Mouse (Mus musculus) neural tube, embryonic 14.5 days (tissue): ENCODE data around the gene Praf2. TPM values are rescaled to one million over a fixed set of nuclear protein-coding genes. Genes with fewer than 3 reads are reported as not detected.

Experiments
- ATAC-seq: fragments of 200-750 bp; cut with Nextera tagmentation; 2 replicates; pipeline ENCODE4 v1.8.0; 2017; ENCODE audit warnings: low read depth, mild to moderate bottlenecking, moderate TSS enrichment, moderate library complexity
- H3K27ac ChIP-seq: fragments of 300-500 bp; sonication (generic); 2 replicates; pipeline ENCODE4 v1.5.1; 2014; ENCODE audit warnings: low read depth, mild to moderate bottlenecking, control low read depth, low read length, moderate library complexity, mixed read lengths
- H3K27me3 ChIP-seq: fragments of 300-500 bp; sonication (generic); 2 replicates; pipeline ENCODE4 v1.6.1; 2014; ENCODE audit warnings: low read length; ENCODE audit not compliant: control insufficient read depth, insufficient read depth
- H3K36me3 ChIP-seq: fragments of 300-500 bp; sonication (generic); 2 replicates; pipeline ENCODE4 v1.6.1; 2014; ENCODE audit warnings: low read length, mixed read lengths; ENCODE audit not compliant: control insufficient read depth, insufficient read depth
- H3K4me1 ChIP-seq: fragments of 300-500 bp; sonication (generic); 2 replicates; pipeline ENCODE4 v1.6.1; 2014; ENCODE audit warnings: low read length; ENCODE audit not compliant: control insufficient read depth, insufficient read depth
- H3K4me2 ChIP-seq: fragments of 300-500 bp; sonication (generic); 2 replicates; pipeline ENCODE4 v1.6.1; 2014; ENCODE audit warnings: mild to moderate bottlenecking, low read depth, low read length, control low read depth
- H3K4me3 ChIP-seq: fragments of 300-500 bp; sonication (generic); 2 replicates; pipeline ENCODE4 v1.5.1; 2014; ENCODE audit warnings: low read depth, low read length, control low read depth, mixed read lengths
- H3K9ac ChIP-seq: fragments of 300-500 bp; sonication (generic); replicated peaks from 2 replicates; pipeline ENCODE4 v1.6.1; 2014; ENCODE audit warnings: low read depth, mild to moderate bottlenecking, control low read depth, low read length, mixed read lengths
- H3K9me3 ChIP-seq: fragments of 300-500 bp; sonication (generic); 2 replicates; pipeline ENCODE4 v1.6.1; 2016; ENCODE audit warnings: low read length; ENCODE audit not compliant: control insufficient read depth
- WGBS: fragments of 180-500 bp; shearing (Covaris S2); extraction: QIAGEN DNeasy Blood & Tissue Kit; methylation state at CpG from one replicate; pipeline ENCODE4 v1.1.7; 2014; 5-methylcytosine and 5-hydroxymethylcytosine counted together
- polyA plus RNA-seq: library from polyadenylated mRNA; unstranded; fragments of >200 nt; fragmentation: Nextera tagmentation; extraction: Ambion mirVana; gene quantifications from 2 replicates; pipeline ENCODE4 v1.2.1, GENCODE M21; 2014

The Praf2 gene
- 137 and 147 TPM in 2 replicates for polyA plus RNA-seq

DNA sequence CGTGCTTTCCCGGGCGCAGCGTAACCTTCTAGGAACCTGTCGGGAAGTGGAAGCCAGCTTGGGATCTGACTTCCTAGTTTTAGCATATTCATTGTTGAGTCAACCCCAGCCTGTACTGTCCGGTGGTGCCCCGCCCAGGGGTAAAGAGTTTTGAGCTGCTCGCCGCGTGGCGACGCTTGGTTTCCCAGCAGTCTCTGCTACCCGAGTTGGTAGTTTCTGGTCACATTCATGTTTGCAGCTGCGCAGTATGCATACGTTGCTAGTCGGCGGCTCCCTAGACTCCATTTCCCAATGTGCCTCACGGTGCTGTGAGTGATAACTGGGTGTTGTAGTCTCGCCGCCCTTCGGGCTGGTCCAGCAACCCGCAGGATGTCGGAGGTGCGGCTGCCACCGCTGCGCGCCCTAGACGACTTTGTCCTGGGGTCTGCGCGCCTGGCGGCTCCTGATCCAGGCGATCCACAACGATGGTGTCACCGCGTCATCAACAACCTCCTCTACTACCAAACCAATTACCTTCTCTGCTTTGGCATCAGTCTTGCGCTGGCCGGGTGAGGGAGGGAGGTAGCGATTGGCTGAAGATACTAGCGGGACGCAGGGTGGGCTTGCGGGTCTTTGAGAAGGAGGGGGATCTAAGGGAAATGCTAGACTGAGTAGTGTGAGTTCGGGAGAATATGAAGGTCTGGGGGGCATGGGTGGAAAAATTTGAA, at the start of gene Praf2:
Gene Praf2 (plus strand): TSS at position 225 of the 707 bp plus-strand sequence.
- Histone ChIP-seq H3K4me1 (no peaks in the 10 kb centered on the region), H3K27ac (peak within 1 kb of the TSS; percentile 73), H3K4me2 (peak within 1 kb of the TSS; percentile 53), H3K27me3 (no peaks in the 10 kb centered on the region), H3K9ac (peak within 1 kb of the TSS; percentile 50), H3K9me3 (no peaks in the 10 kb centered on the region), H3K36me3 (no peaks in the 10 kb centered on the region), H3K4me3 (peak within 1 kb of the TSS; percentile 39)
- WGBS, result 15% methylated on average over 42 of the region's 42 CpGs
- ATAC-seq, result peak; percentile 94

DNA sequence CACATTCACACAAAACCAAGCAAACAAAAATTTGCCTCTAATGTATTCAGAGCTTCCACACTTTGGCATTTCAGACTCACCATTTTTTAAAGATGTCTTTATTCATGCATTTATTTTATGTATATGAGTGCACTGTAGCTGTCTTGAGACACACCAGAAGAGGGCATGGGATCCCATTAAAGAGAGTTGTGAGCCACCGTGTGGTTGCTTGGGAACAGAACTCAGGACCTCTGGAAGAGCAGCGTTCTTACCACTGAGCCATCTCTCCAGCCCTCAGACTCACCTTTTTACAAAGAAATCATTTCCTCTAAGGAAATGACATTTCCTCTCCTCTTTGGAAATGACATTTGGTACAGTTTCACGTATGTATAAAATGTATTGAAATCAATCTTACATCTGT, 49.3 kb upstream of the Praf2 start:
- no peak overlapping the region for H3K9ac ChIP-seq
- 47% methylated on average over 3 of the region's 3 CpGs for WGBS
- no peaks in the 10 kb centered on the region for H3K36me3 ChIP-seq
- H3K27ac ChIP-seq, result no peak overlapping the region
- no peaks in the 10 kb centered on the region for H3K9me3 ChIP-seq
- H3K4me2 ChIP-seq, result no peak overlapping the region
- no peaks in the 10 kb centered on the region for H3K27me3 ChIP-seq
- no peak overlapping the region for H3K4me3 ChIP-seq
- ATAC-seq, result no peak
- no peaks in the 10 kb centered on the region for H3K4me1 ChIP-seq

DNA sequence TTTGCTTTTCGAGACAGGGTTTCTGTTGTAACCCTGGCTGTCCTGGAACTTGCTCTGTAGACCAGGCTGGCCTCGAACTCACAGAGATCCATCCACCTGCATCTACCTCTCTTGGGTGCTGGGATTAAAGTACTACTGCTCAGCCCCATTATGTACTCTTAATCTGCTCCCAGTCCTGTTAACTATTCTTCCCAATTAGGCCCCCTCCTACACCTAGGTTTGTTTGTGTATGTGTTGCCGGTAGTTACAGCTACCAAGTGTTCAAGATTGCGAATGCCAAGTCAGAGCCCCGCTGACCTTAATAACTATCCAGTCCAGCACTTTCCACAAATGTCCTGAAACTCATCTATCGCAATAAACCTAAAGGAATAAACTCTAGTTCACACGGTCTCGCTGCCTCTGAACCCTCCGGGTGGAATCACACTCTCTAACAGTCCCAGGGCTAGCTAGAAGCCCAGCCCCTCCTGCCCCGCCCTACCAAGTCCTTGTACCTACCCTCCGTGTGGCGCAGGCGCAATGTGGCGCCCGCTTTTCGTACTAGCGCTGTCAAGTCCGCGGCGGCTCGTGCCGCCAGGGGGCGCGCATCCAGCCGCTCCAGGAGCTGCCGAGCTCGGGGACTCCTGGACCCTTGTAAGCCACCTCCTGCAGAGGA, 48.7 kb upstream of the Praf2 start:
- no peaks in the 10 kb centered on the region for H3K36me3 ChIP-seq
- peak overlapping the region; percentile 32 for H3K4me2 ChIP-seq
- H3K9ac ChIP-seq, result no peak overlapping the region
- peak overlapping the region; percentile 7; the same call in 1 of the 2 replicates for H3K4me3 ChIP-seq
- no peaks in the 10 kb centered on the region for H3K27me3 ChIP-seq
- H3K27ac ChIP-seq, result no peak overlapping the region
- no peaks in the 10 kb centered on the region for H3K9me3 ChIP-seq
- WGBS, result 17% methylated on average over 27 of the region's 27 CpGs
- no peaks in the 10 kb centered on the region for H3K4me1 ChIP-seq
- peak; percentile 94 for ATAC-seq

DNA sequence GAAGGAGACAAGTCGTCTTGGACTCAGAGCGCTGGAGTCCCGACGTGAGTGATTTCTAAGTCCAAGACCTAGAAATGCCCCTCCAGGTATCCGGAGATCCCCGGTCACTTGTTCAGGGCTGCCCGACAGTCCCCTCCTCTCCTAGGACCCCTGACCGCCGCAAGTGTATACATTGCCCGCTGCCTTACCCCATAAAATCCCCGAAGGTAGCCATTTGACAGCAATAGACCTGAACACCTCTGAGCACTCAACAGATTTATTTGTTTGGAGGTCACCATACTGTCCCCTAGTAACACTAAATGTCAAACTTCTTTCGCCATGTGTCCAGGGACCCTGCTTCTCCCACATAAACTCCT, 48.2 kb upstream of the Praf2 start:
- Histone ChIP-seq H3K4me2 (peak overlapping the region; percentile 32), H3K9ac (no peak overlapping the region), H3K27ac (no peak overlapping the region), H3K4me3 (no peak overlapping the region), H3K9me3 (no peaks in the 10 kb centered on the region), H3K36me3 (no peaks in the 10 kb centered on the region), H3K4me1 (no peaks in the 10 kb centered on the region), H3K27me3 (no peaks in the 10 kb centered on the region)
- 17% methylated on average over 12 of the region's 12 CpGs for WGBS
- ATAC-seq, result peak; percentile 35; the same call in 1 of the 2 replicates

DNA sequence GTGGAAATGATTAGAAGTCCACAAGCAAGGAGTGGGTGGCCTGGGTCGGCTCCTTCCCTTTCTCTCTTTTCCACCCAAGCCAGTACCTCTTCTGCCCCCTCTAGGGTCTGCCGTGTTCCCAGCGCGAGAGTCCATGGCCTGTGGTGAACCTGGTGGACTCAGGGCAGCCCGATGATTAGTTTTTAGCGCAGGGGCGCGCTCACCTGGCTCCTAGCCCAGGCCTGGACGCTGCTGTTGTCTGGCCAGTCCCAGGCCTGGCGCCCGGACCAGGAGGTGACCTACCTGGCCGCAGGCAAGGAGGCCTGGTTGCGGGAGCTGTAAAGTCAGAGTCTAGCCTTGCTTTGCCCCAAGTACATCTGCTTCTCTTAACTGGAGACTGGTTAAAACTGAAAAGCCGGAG, 47.4 kb upstream of the Praf2 start, which contains the start of gene Magix:
Gene Magix (minus strand): TSS at position 388 of the 400 bp plus-strand sequence.
- 76% methylated on average over 13 of the region's 14 CpGs for WGBS
- Histone ChIP-seq H3K36me3 (no peaks in the 10 kb centered on the region), H3K4me3 (no peak within 1 kb of the TSS), H3K27me3 (no peaks in the 10 kb centered on the region), H3K4me2 (peak within 1 kb of the TSS; percentile 32), H3K9me3 (no peaks in the 10 kb centered on the region), H3K9ac (no peak within 1 kb of the TSS), H3K4me1 (no peaks in the 10 kb centered on the region), H3K27ac (no peak within 1 kb of the TSS)
- no peak for ATAC-seq

DNA sequence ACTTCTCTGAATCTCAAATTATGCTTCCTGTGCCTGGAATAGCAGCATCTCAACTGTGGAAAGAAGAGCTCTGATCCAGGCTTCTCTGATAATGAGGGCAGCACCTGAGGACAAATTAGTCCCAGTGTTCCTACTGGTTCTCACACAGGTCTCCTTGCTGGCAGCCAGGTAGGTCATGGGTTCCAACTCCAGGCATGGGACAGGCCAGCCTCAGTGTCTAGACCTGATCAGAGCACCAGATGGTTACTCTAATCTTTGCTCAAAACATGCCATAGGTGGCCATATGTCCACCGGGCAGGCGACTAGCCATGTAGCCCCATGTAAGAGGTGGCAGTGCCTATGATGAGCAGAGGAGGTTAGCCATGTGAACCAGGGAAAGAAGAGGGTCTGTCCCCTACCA, 39.9 kb upstream of the Praf2 start:
- Histone ChIP-seq H3K36me3 (no peaks in the 10 kb centered on the region), H3K9me3 (no peaks in the 10 kb centered on the region), H3K27me3 (no peaks in the 10 kb centered on the region), H3K4me1 (no peaks in the 10 kb centered on the region), H3K4me2 (no peak overlapping the region), H3K4me3 (no peak overlapping the region), H3K9ac (no peak overlapping the region), H3K27ac (no peak overlapping the region)
- no peak for ATAC-seq
- 100% methylated on average over 2 of the region's 2 CpGs for WGBS

DNA sequence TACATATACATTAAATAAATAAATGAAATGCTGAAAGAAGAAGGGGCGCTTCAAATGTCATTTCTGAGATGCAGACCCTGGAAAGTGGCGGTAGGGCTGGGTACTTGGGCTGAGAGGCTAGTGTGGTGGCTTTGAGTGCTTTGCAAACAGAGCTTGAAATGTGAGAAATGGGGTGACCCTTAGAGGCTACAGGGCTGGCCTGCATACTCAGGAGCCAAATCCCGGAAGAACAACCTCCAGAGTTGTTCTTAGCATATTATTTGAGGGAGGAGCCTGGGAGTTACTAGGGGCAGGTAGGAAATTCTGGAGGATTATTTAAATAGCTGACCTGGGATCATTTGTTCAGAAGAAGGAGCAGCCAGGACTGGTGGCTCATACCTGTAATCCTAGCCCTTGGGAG, 37.8 kb upstream of the Praf2 start:
- Histone ChIP-seq H3K27me3 (no peaks in the 10 kb centered on the region), H3K4me3 (no peak overlapping the region), H3K27ac (no peak overlapping the region), H3K36me3 (no peaks in the 10 kb centered on the region), H3K4me2 (no peak overlapping the region), H3K9ac (no peak overlapping the region), H3K4me1 (no peaks in the 10 kb centered on the region), H3K9me3 (no peaks in the 10 kb centered on the region)
- 66% methylated on average over 3 of the region's 3 CpGs for WGBS
- ATAC-seq, result no peak

DNA sequence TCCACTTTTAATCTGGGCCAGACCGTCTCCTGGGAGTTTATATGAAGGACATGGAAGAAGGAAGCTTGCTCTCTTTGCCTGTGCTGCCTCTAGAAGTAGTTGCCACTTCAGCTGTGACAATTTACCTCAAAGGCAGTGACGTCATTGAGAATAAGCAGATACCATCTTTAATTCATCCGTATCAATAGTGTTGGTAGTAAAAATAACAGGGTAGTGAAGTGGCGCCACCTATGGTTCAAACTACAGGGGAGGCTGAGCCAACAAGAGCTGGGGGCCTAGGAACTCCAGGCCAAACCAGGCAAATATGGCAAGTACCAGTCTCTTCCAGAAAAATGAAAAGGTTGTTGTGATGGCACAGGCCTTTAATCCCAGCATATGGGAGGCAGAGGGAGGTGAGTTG, 35.4 kb upstream of the Praf2 start:
- no peak for ATAC-seq
- Histone ChIP-seq H3K9me3 (no peaks in the 10 kb centered on the region), H3K4me1 (0 out of 2 replicates have a peak, but pooled peaks cover 2% of the 10 kb centered on the region), H3K4me2 (no peak overlapping the region), H3K27me3 (no peaks in the 10 kb centered on the region), H3K4me3 (no peak overlapping the region), H3K27ac (no peak overlapping the region), H3K9ac (no peak overlapping the region), H3K36me3 (no peaks in the 10 kb centered on the region)
- WGBS, result 33% methylated on average over 4 of the region's 4 CpGs

DNA sequence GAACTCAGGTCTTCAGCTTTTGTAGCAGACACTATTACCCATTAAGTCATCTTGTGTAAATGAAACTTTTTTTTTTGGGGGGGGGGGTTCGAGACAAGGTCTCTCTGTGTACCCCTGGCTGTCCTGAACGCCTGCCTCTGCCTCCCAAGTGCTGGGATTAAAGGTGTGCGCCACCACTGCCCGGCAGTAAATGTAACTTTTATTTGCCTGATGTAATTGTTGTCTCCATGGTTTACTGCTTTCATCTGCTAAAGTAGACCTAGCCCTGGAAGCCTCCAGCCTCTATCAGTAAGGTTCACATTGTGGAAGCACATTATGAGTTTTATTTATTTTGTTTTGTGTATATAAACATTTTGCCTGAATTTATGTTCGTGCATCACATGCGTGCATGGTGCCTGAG, 31.7 kb upstream of the Praf2 start:
- Histone ChIP-seq H3K4me1 (0 out of 2 replicates have a peak, but pooled peaks cover 2% of the 10 kb centered on the region), H3K4me2 (peak overlapping the region; percentile 29; the same call in 1 of the 2 replicates), H3K27ac (no peak overlapping the region), H3K4me3 (no peak overlapping the region), H3K27me3 (no peaks in the 10 kb centered on the region), H3K36me3 (no peaks in the 10 kb centered on the region), H3K9me3 (no peaks in the 10 kb centered on the region), H3K9ac (no peak overlapping the region)
- peak; percentile 44; the same call in 1 of the 2 replicates for ATAC-seq
- 32% methylated on average over 6 of the region's 6 CpGs for WGBS
